Mouse (Mus musculus) embryonic stem cell, embryonic (primary cell): Measurements from ENCODE around the gene Srrd.

Experiments used
- CTCF ChIA-PET, 4 experiments: fragments of 300-600 bp in 2 of 4; fragments of 350-600 bp in 2 of 4; sonication (Branson Sonifier 250); formaldehyde crosslinking; loops; one replicate each; lab custom pipeline; 2022; ENCODE audit warnings: inconsistent platforms in 2 of 4; lab: Charles Lee
- POLR2A ChIA-PET, 4 experiments: fragments of 300-600 bp in 2 of 4; fragments of 350-600 bp in 2 of 4; sonication (Branson Sonifier 250); formaldehyde crosslinking; loops; one replicate each; lab custom pipeline; 2022; ENCODE audit warnings: antibody characterized with exemption in 4 of 4, inconsistent platforms in 1 of 4; lab: Charles Lee

The Srrd gene

GRCm38 (mm10) chr5:112288193-112289141 lies 54.4 kb downstream of the Srrd start:
- CTCF ChIA-PET: interaction anchor here in 1 of 4 experiments (0.6 kb wide), 1 partner anchor 14 kb away, joined by 9 read pairs; no protein-coding TSS in a partner anchor
- POLR2A ChIA-PET: interaction anchor here (0.6 to 4.6 kb wide), 12 partner anchors 9 to 743 kb away, joined by 3 to 40 read pairs (median 4); partner anchors contain the start of gene Tpst2 (in 3 of the 4)

- POLR2A ChIA-PET: interaction anchor here in 3 of 4 experiments (0.7 to 4.6 kb wide), 17 partner anchors 7 to 308 kb away, joined by 3 to 40 read pairs (median 5); partner anchors contain the start of gene Tpst2 (in 3 of the 3)
- CTCF ChIA-PET: interaction anchor here in 2 of 4 experiments (0.5 to 0.8 kb wide), 2 partner anchors 47 to 445 kb away, joined by 3 to 4 read pairs; no protein-coding TSS in a partner anchor
Measured at GRCm38 (mm10) chr5:112287652-112288051, 55.2 kb downstream of the Srrd start.
